Mouse (Mus musculus) limb, embryonic 15.5 days (tissue): ENCODE results near the gene 4930523C07Rik. TPM values are rescaled to one million over a fixed set of nuclear protein-coding genes. Genes with fewer than 3 reads are reported as not detected.

ENCODE experiments used
- ATAC-seq: fragments of 200-750 bp; cut with Nextera tagmentation; 2 replicates; pipeline ENCODE4 v1.8.0; 2017; ENCODE audit warnings: low read depth, moderate TSS enrichment; ENCODE audit not compliant: insufficient number of reproducible peaks, low FRiP score, low TSS enrichment
- H3K27ac ChIP-seq: fragments of 300-500 bp; sonication (generic); 2 replicates; pipeline ENCODE4 v1.5.1; 2015; ENCODE audit warnings: moderate library complexity, mild to moderate bottlenecking, inconsistent platforms
- H3K27me3 ChIP-seq: fragments of 300-500 bp; sonication (generic); 2 replicates; pipeline ENCODE4 v1.6.1; 2015; ENCODE audit warnings: inconsistent platforms
- H3K36me3 ChIP-seq: fragments of 300-500 bp; sonication (generic); 2 replicates; pipeline ENCODE4 v1.6.1; 2015; ENCODE audit warnings: inconsistent platforms
- H3K4me1 ChIP-seq: fragments of 300-500 bp; sonication (generic); 2 replicates; pipeline ENCODE4 v1.6.1; 2015; ENCODE audit warnings: inconsistent platforms
- H3K4me2 ChIP-seq: fragments of 300-500 bp; sonication (generic); 2 replicates; pipeline ENCODE4 v1.6.1; 2015; ENCODE audit warnings: mild to moderate bottlenecking, inconsistent platforms
- H3K4me3 ChIP-seq: fragments of 300-500 bp; sonication (generic); 2 replicates; pipeline ENCODE4 v1.5.1; 2015; ENCODE audit warnings: mild to moderate bottlenecking, inconsistent platforms
- H3K9ac ChIP-seq: fragments of 300-500 bp; sonication (generic); 2 replicates; pipeline ENCODE4 v1.6.1; 2015; ENCODE audit warnings: inconsistent platforms
- H3K9me3 ChIP-seq: fragments of 300-500 bp; sonication (generic); 2 replicates; pipeline ENCODE4 v1.6.1; 2016; ENCODE audit warnings: inconsistent platforms
- WGBS: fragments of 180-500 bp; shearing (Covaris S2); methylation state at CpG from one replicate; pipeline ENCODE4 v1.1.7; 2015; 5-methylcytosine and 5-hydroxymethylcytosine counted together
- polyA plus RNA-seq: library from polyadenylated mRNA; unstranded; fragments of >200 nt; fragmentation: Nextera tagmentation; extraction: Ambion mirVana; gene quantifications from 2 replicates; pipeline ENCODE4 v1.2.1, GENCODE M21; 2015

4930523C07Rik gene
- 19.5 and 28.8 TPM in 2 replicates for polyA plus RNA-seq

DNA sequence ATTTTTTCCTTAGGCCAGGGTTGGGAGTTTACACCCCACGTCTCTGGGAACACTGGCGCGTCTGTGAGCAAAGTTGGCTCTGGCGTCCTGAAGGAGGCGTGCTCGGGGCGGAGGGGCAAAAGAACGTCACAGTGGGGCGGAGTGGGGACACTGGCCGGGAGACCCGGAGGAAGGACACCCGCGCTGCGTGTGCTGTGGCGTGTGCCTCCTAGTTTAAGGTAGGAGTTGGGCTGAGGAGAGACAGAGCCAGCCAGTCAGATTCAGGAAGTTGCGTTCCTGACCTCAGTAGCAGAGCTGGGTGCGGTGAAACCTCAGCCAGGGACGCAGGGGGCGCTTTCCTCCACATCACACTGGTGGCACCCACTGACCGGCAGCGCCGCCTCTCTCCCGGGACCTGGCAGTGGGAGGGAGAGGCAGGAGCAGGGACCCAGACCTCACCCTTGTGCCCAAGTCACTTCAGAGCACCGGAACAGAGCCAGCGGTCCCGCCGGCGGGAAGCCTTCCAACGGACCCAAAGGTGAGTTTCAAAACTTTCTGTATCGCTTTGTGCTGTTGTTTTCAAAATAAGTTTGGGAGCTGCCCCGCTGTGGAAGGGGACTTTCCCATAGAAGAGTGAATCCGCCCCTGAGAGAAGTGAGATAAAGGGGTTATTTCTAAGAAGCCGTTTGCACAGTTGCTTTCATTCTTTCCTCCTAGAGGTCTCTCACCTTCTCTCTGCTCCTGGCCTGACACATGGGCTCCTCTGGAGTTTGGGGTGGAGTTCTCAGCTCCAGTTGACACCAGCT, at the start of gene 4930523C07Rik:
TSS of gene 4930523C07Rik (plus strand) at position 146 of the 785 bp plus-strand sequence.
- 2% methylated on average over 33 of the region's 33 CpGs for WGBS
- peak within 1 kb of the TSS; percentile 62 for H3K27ac ChIP-seq

DNA sequence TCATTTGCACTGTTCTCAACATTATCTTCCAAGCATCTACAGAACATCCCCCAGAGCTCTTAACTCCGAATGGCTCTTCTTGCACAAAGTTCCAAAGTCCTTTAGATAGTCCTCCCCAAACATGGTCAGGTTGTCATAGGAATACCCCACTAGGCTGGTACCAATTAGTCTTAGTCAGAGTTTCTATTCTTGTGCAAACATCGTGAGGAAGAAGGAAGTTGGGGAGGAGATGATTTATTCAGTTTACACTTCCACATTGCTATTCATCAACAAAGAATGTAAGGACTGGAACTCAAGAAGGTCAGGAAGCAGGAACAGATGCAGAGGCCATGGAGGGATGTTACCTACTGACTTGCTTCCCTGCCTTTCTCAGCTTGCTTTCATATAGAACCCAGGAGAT, 46.9 kb upstream of the 4930523C07Rik start:
- no peak for ATAC-seq
- H3K27ac ChIP-seq, result no peak overlapping the region
- no peak overlapping the region for H3K4me3 ChIP-seq
- H3K27me3 ChIP-seq, result no peaks in the 10 kb centered on the region
- H3K4me2 ChIP-seq, result no peak overlapping the region
- H3K9me3 ChIP-seq, result no peaks in the 10 kb centered on the region
- 67% methylated on average over 2 of the region's 2 CpGs for WGBS
- H3K36me3 ChIP-seq, result no peaks in the 10 kb centered on the region
- no peak overlapping the region for H3K9ac ChIP-seq
- no peaks in the 10 kb centered on the region for H3K4me1 ChIP-seq

More for the DNA sequence above, at the start of gene 4930523C07Rik:
- no peaks in the 10 kb centered on the region for H3K9me3 ChIP-seq
- H3K27me3 ChIP-seq, result no peaks in the 10 kb centered on the region
- peak within 1 kb of the TSS; percentile 37 for H3K9ac ChIP-seq
- H3K36me3 ChIP-seq, result no peaks in the 10 kb centered on the region
- ATAC-seq, result peak; percentile 44; the same call in 1 of the 2 replicates
- H3K4me1 ChIP-seq, result peaks cover 15% of the 10 kb centered on the region; the same call in 1 of the 2 replicates
- H3K4me2 ChIP-seq, result peak within 1 kb of the TSS; percentile 71
- peak within 1 kb of the TSS; percentile 47 for H3K4me3 ChIP-seq

DNA sequence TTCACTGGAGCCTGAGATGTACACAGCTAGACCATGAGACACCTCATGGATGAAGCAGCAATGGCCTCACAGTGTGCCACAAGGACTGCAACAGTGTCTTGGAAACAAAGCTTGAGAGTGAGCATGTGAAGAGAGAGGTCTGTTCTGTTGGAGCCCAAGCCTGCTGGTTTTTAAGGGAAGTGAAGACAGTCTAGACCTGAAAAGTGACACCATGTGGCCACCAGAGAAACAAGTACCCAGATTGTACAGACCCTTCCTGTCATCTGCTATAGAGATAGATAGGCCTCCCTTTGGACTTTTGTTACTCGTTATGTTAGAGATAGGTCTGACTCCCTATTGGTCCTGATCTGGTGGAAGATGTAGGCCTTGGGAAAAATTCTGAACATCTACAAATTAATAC, 45.8 kb upstream of the 4930523C07Rik start:
- Histone ChIP-seq H3K36me3 (no peaks in the 10 kb centered on the region), H3K4me1 (no peaks in the 10 kb centered on the region), H3K9me3 (no peaks in the 10 kb centered on the region), H3K4me3 (no peak overlapping the region), H3K27ac (no peak overlapping the region), H3K9ac (no peak overlapping the region), H3K27me3 (no peaks in the 10 kb centered on the region), H3K4me2 (no peak overlapping the region)
- 82% methylated on average over 1 of the region's 1 CpGs for WGBS
- ATAC-seq, result no peak

- Histone ChIP-seq H3K4me1 (no peaks in the 10 kb centered on the region), H3K36me3 (no peaks in the 10 kb centered on the region), H3K27ac (no peak overlapping the region), H3K9ac (no peak overlapping the region), H3K4me2 (no peak overlapping the region), H3K9me3 (no peaks in the 10 kb centered on the region), H3K27me3 (no peaks in the 10 kb centered on the region), H3K4me3 (no peak overlapping the region)
- WGBS, result 79% methylated on average over 3 of the region's 3 CpGs
- no peak for ATAC-seq
Measured at GRCm38 (mm10) chr1:159999232-159999631, 45.0 kb upstream of the 4930523C07Rik start.

DNA sequence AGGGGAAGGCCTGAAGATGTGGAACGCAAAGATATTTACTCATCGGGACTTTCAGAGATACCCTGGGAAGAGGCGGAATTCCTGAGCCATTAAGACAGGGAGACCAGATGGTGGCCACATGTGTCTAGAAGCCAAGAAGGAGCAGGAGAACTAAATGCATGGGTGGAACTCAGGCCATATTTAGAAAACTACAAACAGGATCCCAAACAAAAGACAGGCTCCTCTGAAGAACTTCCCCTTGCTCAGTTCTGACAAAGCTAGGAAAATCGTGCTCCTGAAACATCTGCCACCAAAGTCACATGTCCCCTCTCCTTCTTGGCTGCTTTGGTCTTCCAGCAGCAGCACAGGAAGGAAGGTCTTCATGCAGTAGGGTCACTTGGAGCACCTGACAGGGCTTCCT, 38.9 kb upstream of the 4930523C07Rik start:
- WGBS, result 60% methylated on average over 4 of the region's 4 CpGs
- no peak for ATAC-seq

DNA sequence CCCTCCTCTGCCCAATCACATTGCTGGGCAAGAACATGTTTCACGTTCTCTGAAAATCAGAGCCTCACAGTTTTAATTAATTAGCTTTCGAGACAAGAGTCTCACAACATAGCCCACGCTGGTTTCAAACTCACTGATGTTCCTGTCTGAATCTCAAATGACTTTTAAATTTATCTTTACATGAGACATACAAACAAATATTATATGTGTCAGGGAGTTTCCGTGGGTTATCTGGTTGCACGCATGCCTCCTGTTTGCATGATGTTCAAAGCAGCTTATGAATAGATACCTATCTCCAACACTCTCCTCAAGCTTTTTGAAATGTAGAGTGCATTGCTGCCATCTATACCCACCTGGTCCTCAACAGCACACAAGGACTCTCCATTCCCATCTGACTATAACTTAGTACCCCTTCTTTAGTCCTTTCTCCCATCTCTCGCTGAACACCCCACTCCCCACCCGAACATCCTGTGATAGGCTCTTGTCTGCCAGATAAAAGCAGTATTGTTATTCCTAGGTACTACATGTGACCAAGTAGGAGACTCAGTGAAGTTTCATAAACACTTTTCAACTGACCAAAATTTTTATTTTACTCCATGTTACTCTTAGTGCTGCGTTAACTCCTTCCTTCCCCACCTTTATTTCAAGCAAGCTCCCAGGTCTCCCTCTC, 37.1 kb upstream of the 4930523C07Rik start:
- Histone ChIP-seq H3K4me1 (no peaks in the 10 kb centered on the region), H3K27ac (no peak overlapping the region), H3K4me3 (no peak overlapping the region), H3K4me2 (no peak overlapping the region), H3K9me3 (no peaks in the 10 kb centered on the region), H3K27me3 (no peaks in the 10 kb centered on the region), H3K36me3 (no peaks in the 10 kb centered on the region), H3K9ac (no peak overlapping the region)
- no peak for ATAC-seq
- whole genome bisulfite sequencing, result 85% methylated on average over 8 of the region's 8 CpGs

More for the DNA sequence above, 38.9 kb upstream of the 4930523C07Rik start:
- no peak overlapping the region for H3K4me3 ChIP-seq
- H3K36me3 ChIP-seq, result no peaks in the 10 kb centered on the region
- no peaks in the 10 kb centered on the region for H3K9me3 ChIP-seq
- no peak overlapping the region for H3K9ac ChIP-seq
- H3K4me1 ChIP-seq, result no peaks in the 10 kb centered on the region
- no peak overlapping the region for H3K27ac ChIP-seq
- no peak overlapping the region for H3K4me2 ChIP-seq
- no peaks in the 10 kb centered on the region for H3K27me3 ChIP-seq

DNA sequence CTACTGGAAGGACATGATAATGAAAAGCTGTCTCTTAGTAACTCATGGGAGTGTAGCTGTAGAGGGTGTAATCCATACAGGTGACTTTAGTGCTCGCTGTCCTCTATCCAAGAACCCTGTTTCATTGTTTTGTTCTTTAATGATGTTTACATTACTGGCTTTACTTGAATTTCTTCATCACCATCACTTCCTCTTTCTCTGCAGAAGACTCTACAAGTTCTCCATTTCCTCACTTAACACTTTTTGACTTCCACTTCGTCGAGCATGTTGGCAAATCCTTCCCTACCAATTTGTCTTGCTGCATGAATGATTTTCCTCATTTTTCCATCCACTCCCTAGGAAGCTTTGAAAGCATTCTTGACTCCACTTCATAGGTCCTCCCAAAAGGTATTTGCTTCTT, 31.1 kb upstream of the 4930523C07Rik start:
- Histone ChIP-seq H3K4me2 (no peak overlapping the region), H3K9me3 (no peaks in the 10 kb centered on the region), H3K4me3 (no peak overlapping the region), H3K27me3 (no peaks in the 10 kb centered on the region), H3K36me3 (no peaks in the 10 kb centered on the region), H3K4me1 (no peaks in the 10 kb centered on the region), H3K27ac (no peak overlapping the region), H3K9ac (no peak overlapping the region)
- WGBS, result 85% methylated on average over 3 of the region's 3 CpGs
- no peak for ATAC-seq

GRCm38 (mm10) chr1:160024339-160024980, 19.7 kb upstream of the 4930523C07Rik start:
- H3K4me1 ChIP-seq, result 0 out of 2 replicates have a peak, but pooled peaks cover 2% of the 10 kb centered on the region
- no peak overlapping the region for H3K4me2 ChIP-seq
- H3K4me3 ChIP-seq, result no peak overlapping the region
- ATAC-seq, result no peak
- no peak overlapping the region for H3K9ac ChIP-seq
- H3K27ac ChIP-seq, result no peak overlapping the region
- H3K36me3 ChIP-seq, result no peaks in the 10 kb centered on the region
- WGBS, result 83% methylated on average over 10 of the region's 10 CpGs
- H3K27me3 ChIP-seq, result no peaks in the 10 kb centered on the region
- H3K9me3 ChIP-seq, result no peaks in the 10 kb centered on the region

- ATAC-seq, result no peak
- Histone ChIP-seq H3K9me3 (no peaks in the 10 kb centered on the region), H3K27me3 (no peaks in the 10 kb centered on the region), H3K9ac (no peak overlapping the region), H3K4me1 (0 out of 2 replicates have a peak, but pooled peaks cover 2% of the 10 kb centered on the region), H3K4me2 (no peak overlapping the region), H3K27ac (no peak overlapping the region), H3K36me3 (no peaks in the 10 kb centered on the region), H3K4me3 (no peak overlapping the region)
- 65% methylated on average over 11 of the region's 11 CpGs for WGBS
Measured at GRCm38 (mm10) chr1:160025146-160025894, 18.9 kb upstream of the 4930523C07Rik start.

- Histone ChIP-seq H3K36me3 (no peaks in the 10 kb centered on the region), H3K4me3 (no peak overlapping the region), H3K9ac (no peak overlapping the region), H3K27me3 (no peaks in the 10 kb centered on the region), H3K9me3 (no peaks in the 10 kb centered on the region), H3K4me2 (no peak overlapping the region), H3K27ac (no peak overlapping the region), H3K4me1 (0 out of 2 replicates have a peak, but pooled peaks cover 2% of the 10 kb centered on the region)
- WGBS, result 72% methylated on average over 5 of the region's 5 CpGs
- ATAC-seq, result no peak
Measured at GRCm38 (mm10) chr1:160025895-160026255, 18.3 kb upstream of the 4930523C07Rik start.

DNA sequence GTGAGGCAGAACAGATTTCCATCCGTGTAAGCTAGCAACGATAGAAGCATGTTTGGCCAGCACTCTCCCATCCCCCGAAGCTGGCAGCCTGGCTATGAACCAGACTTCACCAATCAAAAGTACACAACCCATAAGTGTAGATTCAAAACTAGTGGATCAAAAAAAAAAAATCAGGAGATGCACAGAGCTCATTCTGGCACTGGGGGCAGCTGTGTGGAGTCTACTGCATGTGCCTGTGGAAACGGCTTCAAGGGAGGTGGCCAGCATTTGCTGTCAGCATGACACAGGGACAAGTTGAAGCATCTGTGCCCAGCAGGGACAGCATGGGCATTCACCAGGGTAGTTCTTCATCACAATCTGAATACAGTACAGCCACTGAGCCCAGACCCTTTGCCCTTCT, 16.2 kb upstream of the 4930523C07Rik start:
- Histone ChIP-seq H3K4me3 (no peak overlapping the region), H3K9ac (no peak overlapping the region), H3K4me2 (no peak overlapping the region), H3K36me3 (no peaks in the 10 kb centered on the region), H3K27me3 (no peaks in the 10 kb centered on the region), H3K4me1 (0 out of 2 replicates have a peak, but pooled peaks cover 2% of the 10 kb centered on the region), H3K9me3 (no peaks in the 10 kb centered on the region), H3K27ac (no peak overlapping the region)
- ATAC-seq, result no peak
- 53% methylated on average over 4 of the region's 4 CpGs for WGBS
